Mouse (Mus musculus): Measurements from ENCODE around the gene Asxl1.

Asxl1 gene

DNA sequence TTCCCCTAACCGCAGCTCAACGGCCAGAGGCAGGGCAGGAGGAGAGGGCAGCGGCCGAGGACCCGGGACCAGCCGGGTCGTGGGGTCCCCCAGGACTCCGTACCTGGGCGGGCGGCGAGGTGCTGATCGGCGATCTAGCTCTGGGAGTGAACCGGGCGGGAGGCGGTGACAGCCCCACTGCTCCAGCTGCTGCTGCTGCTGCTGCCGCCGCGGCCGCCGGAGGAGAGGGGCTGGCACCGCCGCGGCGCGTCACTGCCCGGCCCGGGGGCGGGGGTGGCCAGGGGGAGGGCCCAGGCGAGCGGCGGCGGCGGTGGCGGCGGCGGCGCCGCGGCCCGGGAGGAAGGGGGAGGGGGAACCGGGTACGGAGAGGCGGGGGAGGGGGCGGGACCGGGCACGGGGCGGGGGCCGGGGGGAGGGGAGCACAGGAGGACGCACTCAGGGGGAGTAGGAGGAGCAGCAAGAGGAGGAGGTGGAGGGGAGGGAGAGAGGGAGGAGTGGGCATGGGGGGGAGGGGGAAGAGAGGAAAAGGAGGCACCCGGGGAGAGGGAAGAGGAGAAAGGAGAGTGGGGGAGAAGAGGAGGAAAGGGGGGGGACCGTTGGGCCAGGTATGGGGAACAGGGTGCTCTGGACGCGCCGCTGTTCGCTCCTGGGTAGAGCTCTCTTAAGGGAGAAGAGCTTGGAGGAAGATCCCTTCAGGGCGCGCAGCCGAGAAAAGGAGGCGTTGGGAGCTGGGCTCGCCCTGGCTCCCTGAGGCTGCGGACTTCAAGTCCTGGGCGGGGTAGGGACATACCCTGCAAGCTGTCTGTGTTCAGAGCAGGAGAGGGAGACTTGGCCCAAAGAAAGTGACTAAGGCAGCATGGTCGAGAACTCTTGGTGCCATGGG lies 98.9 kb downstream of the Asxl1 start:
- peak; percentile 29 for DNase-seq (ENCODE audit: low spot score)

DNA sequence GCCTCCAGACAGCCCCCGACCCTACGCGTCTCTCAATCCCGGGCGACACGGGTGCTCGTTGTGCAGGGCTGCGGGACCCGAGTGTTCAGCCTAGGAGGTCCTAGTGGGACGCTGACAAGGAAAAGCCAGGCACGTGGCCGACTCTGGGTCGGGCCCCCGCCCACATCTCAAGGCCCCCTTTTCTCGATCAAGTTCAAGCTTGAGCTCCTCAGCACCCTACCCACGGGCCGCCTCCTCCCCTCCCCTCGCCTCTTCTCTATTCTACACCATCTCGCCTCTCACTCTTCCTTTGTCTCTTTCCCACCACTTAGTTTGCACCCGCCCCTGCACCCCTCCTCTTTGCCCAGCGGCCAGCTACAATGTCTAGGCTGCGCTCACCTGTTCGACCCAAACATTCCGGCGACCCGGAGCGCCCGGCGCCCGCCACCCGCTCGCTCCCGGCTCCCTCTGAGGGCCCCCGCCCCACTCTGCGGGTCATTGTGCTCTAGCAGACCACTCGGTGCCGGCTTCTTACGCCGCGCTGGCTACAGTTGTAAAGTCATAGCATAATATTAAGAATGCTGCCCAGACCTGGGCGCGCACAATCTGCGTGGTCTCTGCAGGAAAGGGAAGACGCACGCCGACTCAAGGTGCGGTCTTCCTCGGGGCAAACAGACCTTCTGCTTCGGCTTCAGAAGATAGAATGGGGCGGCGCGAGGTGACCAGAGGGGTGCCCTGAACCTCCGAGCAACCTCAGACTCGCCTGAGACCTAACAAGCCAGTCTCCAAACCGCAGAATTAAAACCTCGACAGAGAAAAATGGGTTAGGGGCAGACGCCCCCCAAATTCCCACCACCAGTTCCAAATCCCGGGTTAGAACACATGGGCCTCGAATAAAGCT lies 99.7 kb downstream of the Asxl1 start:
- no peak for DNase-seq (ENCODE audit: low spot score)

DNA sequence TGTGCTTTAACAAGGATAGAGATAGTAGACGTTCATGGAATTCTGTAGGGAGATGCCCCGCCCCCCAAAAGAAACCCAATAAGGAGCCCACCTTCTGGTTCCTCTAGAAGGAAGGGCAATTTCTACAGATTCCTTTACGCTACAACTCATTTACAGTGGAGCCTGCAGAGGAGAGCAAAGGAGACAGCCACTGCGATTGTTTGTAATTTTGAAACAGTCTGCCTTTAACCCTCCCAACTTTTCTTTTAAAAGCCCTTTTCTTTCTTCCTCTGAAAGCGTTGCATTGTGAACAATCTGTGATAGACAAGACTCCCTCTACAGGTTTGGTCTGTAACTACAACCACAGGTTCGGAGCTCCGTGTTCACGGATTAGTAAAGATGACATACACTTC lies 100.4 kb downstream of the Asxl1 start:
- DNase-seq (ENCODE audit: low spot score): peak; percentile 55

DNA sequence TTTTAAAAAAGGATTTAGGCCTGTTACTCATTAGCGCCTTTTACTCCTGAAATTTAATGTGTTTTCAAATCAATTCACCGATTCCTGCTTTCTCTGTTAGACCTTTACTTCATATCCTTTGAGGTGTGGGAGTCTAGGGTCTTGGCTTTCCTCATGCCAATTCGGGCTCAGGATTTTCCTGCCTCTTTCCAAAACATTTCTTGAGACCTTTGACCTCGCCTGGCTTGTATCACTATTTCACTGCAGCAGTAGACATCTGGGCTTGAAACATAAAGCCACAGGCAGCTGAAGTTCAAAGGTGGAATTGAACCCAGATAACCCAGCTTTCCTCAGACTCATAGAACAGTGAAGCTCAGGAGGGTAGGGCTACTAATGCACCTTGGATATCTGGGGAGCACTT lies 100.8 kb downstream of the Asxl1 start:
- no peak for DNase-seq (ENCODE audit: low spot score)

DNA sequence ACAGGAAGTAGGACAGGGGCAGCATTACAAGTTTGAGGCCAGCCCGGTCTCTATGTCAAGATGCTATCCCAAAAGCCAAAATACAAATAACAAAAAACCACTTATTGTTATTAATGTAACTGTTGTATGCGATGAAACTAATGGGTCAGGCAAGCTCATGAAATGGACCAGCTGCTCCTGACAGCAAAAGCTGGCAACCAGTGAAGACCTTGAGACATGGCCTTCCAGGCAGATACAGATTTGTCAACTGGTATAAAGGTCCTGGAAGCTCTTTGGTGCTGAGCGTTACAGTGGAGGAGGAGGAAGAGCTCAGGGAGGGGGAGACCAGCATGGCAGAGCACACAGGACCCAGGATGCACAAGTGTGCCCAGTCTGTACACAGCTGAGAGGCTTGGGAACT lies 102.1 kb downstream of the Asxl1 start:
- no peak for DNase-seq (ENCODE audit: low spot score)

DNA sequence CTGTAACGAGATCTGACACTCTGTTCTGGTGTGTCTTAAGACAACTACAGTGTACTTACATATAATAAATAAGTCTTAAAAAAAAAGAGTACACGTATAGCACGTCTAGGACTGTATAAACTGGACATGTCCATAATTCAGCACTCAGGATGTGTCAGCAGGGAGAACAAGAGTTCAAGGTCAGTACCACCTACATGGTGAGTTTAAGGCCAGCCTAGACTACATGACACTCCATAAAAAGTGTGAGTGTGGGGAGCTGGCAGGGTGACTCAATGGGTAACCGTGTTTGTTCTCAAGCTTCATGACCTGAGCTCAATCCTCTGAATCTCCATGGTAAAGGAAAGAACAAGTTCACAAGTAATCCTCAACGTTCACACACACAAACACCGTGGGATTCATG lies 102.9 kb downstream of the Asxl1 start:
- no peak for DNase-seq (ENCODE audit: low spot score)

Data from MN1 (cell line).